Mouse (Mus musculus) cerebellum, adult 2 months (tissue): ENCODE measurements at regions not wholly inside any gene's neighbourhood (a gene's known extent, or its start where the extent isn't known, plus 50 kb on each side); places are given as distances from the start of the nearest gene placed in this dataset.

Experiments used
- CTCF ChIP-seq: fragments of 200-500 bp; IDR thresholded peaks from 2 replicates; pipeline ENCODE4 v1.5.1; 2011; ENCODE audit warnings: low read depth, mild to moderate bottlenecking, control low read depth, low read length, moderate library complexity, borderline replicate concordance; ENCODE audit not compliant: insufficient read depth
- POLR2A ChIP-seq: fragments of 200-500 bp; IDR thresholded peaks from 2 replicates; pipeline ENCODE4 v1.6.1; 2011; ENCODE audit warnings: low read length, control low read depth, borderline replicate concordance; ENCODE audit not compliant: insufficient read depth

DNA sequence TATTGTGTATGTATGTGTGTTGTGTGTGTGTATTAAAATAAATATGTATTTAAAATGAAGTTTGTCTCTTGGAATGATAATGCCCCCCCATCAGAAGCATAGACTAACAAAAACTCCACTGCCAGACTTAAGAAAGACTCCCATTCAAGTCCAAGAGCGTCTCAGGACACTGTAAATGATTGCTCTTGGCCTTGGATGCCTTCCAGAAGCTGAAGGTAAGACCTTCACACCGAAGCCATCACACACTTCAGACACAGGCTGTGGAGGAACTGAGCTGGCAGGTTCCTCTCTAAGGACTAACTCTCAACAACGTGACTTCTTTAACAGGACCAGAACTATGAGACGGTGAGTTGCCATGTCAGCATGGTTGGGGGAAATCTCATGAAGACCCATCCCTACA is 370.0 kb upstream of the Ano5 start:
- no peak for TF ChIP-seq CTCF
- TF ChIP-seq POLR2A: no peak
